Comparison of ENCODE assay signal across 8 mouse cellular contexts in the genomic region with DNA sequence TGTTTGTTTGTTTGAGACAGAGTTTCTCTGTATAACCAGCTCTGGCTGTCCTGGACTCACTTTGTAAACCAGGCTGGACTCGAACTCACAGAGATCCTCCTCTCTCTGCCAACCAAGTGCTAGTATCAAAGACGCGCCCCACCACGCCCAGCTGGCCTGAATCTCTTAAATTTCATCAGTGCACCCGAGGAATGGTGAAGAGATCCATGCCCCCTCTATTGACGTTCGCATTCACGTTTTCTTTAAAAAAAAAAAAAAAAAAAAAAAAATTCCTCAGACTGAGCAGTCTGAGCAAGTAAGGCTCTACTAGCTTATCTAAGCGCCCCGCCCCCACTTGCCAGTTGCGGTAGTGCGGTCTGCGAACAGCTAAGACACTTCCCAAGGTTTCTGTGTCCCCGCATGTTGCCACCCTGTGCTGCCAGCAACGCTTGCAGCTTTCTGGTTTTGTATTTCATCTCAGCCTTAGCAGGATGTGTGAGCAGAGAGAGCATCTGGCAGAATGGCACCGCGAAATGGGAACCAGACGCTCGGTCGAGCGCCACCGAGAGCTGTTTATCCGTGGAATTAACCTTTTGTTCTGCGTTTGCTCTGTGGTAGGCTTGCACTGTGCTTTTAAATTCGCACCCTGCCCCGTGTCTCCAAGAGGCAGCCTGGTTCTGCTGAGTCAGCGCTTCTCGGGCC.
DNase-seq lines count a peak whose midpoint lies in the region; ATAC-seq and TF ChIP-seq lines count a peak whose summit lies in the region.

No protein-coding gene starts in this region.

- no peak overlapping the region for H3ac ChIP-seq in myocyte (ENCODE audit: control insufficient read depth, insufficient read length)

- whole genome bisulfite sequencing in embryonic facial prominence, embryonic 12.5 days, result 3% methylated on average over 28 of the region's 28 CpGs
- 5% methylated on average over 28 of the region's 28 CpGs for WGBS in heart, embryonic 10.5 days
- WGBS in kidney, embryonic 14.5 days, result 8% methylated on average over 28 of the region's 28 CpGs
- WGBS in limb, embryonic 15.5 days, result 5% methylated on average over 28 of the region's 28 CpGs

- H3K27ac ChIP-seq in embryonic facial prominence, embryonic 12.5 days, result peak overlapping the region; percentile 79
- H3K27ac ChIP-seq in heart, embryonic 10.5 days, result peak overlapping the region; percentile 79
- H3K27ac ChIP-seq in kidney, embryonic 14.5 days (ENCODE audit: low read depth, low read length), result no peak overlapping the region; the same call in 1 of the 2 replicates
- peak overlapping the region; percentile 74 for H3K27ac ChIP-seq in limb, embryonic 15.5 days

- H3K9me3 ChIP-seq in embryonic facial prominence, embryonic 12.5 days, result no peaks in the 10 kb centered on the region
- H3K9me3 ChIP-seq in heart, embryonic 10.5 days, result no peaks in the 10 kb centered on the region
- H3K9me3 ChIP-seq in kidney, embryonic 14.5 days (ENCODE audit: control insufficient read depth, low read length), result no peaks in the 10 kb centered on the region
- H3K9me3 ChIP-seq in limb, embryonic 15.5 days, result no peaks in the 10 kb centered on the region

- H3K36me3 ChIP-seq in embryonic facial prominence, embryonic 12.5 days, result no peaks in the 10 kb centered on the region
- H3K36me3 ChIP-seq in heart, embryonic 10.5 days, result no peaks in the 10 kb centered on the region
- H3K36me3 ChIP-seq in kidney, embryonic 14.5 days (ENCODE audit: control insufficient read depth, insufficient read depth, low read length), result no peaks in the 10 kb centered on the region
- no peaks in the 10 kb centered on the region for H3K36me3 ChIP-seq in limb, embryonic 15.5 days
- no peaks in the 10 kb centered on the region for H3K36me3 ChIP-seq in myocyte (ENCODE audit: control insufficient read depth, insufficient read depth)

- DNase-seq in urinary bladder, postnatal 25 days (ENCODE audit: low spot score), result peak; percentile 57
- DNase-seq in urinary bladder, postnatal 4 days (ENCODE audit: low spot score in 2 of 2), result no peak
- DNase-seq in heart, embryonic 10.5 days (ENCODE audit: low spot score), result no peak
- DNase-seq in telencephalon, adult 2 months (ENCODE audit: low read depth, low spot score), result peak; percentile 65

- peak overlapping the region; percentile 22 for H3K4me3 ChIP-seq in embryonic facial prominence, embryonic 12.5 days
- peak overlapping the region; percentile 54 for H3K4me3 ChIP-seq in heart, embryonic 10.5 days
- H3K4me3 ChIP-seq in kidney, embryonic 14.5 days (ENCODE audit: low read length), result peak overlapping the region; percentile 31
- H3K4me3 ChIP-seq in limb, embryonic 15.5 days, result peak overlapping the region; percentile 30
- H3K4me3 ChIP-seq in myocyte, result no peak overlapping the region

- H3K4me1 ChIP-seq in embryonic facial prominence, embryonic 12.5 days, result peaks cover 26% of the 10 kb centered on the region
- H3K4me1 ChIP-seq in heart, embryonic 10.5 days, result peaks cover 23% of the 10 kb centered on the region
- peaks cover 15% of the 10 kb centered on the region for H3K4me1 ChIP-seq in kidney, embryonic 14.5 days (ENCODE audit: control insufficient read depth, insufficient read depth, low read length)
- H3K4me1 ChIP-seq in limb, embryonic 15.5 days, result peaks cover 28% of the 10 kb centered on the region

- no peak overlapping the region for H3K9ac ChIP-seq in embryonic facial prominence, embryonic 12.5 days
- peak overlapping the region; percentile 40 for H3K9ac ChIP-seq in kidney, embryonic 14.5 days (ENCODE audit: low read depth, low read length)
- no peak overlapping the region for H3K9ac ChIP-seq in limb, embryonic 15.5 days

- peak; percentile 47; the same call in 1 of the 2 replicates for ATAC-seq in embryonic facial prominence, embryonic 12.5 days (ENCODE audit: insufficient number of reproducible peaks, insufficient read depth, low FRiP score, low TSS enrichment)
- peak; percentile 28; the same call in 1 of the 2 replicates for ATAC-seq in kidney, embryonic 14.5 days (ENCODE audit: low FRiP score, low TSS enrichment)
- no peak for ATAC-seq in limb, embryonic 15.5 days (ENCODE audit: insufficient number of reproducible peaks, low FRiP score, low TSS enrichment, low read depth)

- no peak for TF ChIP-seq POLR2A in myocyte (IDR thresholded peaks at IDR 0.05; ENCODE audit: insufficient read length, low read depth)

- no peaks in the 10 kb centered on the region for H3K79me2 ChIP-seq in myocyte (ENCODE audit: control insufficient read depth, insufficient read depth)

- H3K4me2 ChIP-seq in embryonic facial prominence, embryonic 12.5 days (replicated peaks), result peak overlapping the region; percentile 48
- peak overlapping the region; percentile 59 for H3K4me2 ChIP-seq in kidney, embryonic 14.5 days (replicated peaks; ENCODE audit: low read depth, low read length)
- H3K4me2 ChIP-seq in limb, embryonic 15.5 days, result peak overlapping the region; percentile 56
- peak overlapping the region; percentile 36 for H3K4me2 ChIP-seq in myocyte (ENCODE audit: low read depth)

- peaks cover 6% of the 10 kb centered on the region; the same call in 1 of the 2 replicates for H3K27me3 ChIP-seq in embryonic facial prominence, embryonic 12.5 days
- H3K27me3 ChIP-seq in heart, embryonic 10.5 days (ENCODE audit: insufficient read depth, poor library complexity, severe bottlenecking), result peaks cover 26% of the 10 kb centered on the region; the same call in 1 of the 2 replicates
- H3K27me3 ChIP-seq in kidney, embryonic 14.5 days (ENCODE audit: control insufficient read depth, insufficient read depth, low read length), result peaks cover 3% of the 10 kb centered on the region
- no peaks in the 10 kb centered on the region for H3K27me3 ChIP-seq in limb, embryonic 15.5 days
- H3K27me3 ChIP-seq in myocyte (ENCODE audit: control insufficient read depth, insufficient read depth, insufficient read length), result no peaks in the 10 kb centered on the region

TF ChIP-seq in myocyte, 11 proteins besides CTCF, POLR2A, EP300 and RAD21:
- TF ChIP-seq MYOG (IDR thresholded peaks at IDR 0.05; ENCODE audit: control insufficient read depth in 1 of 3, insufficient read depth in 1 of 3, insufficient read length in 2 of 3, low read depth in 2 of 3) (peak in 1 of 3 experiments; percentile 24), USF1 (IDR thresholded peaks at IDR 0.05; ENCODE audit: low read depth) (no peak), MAX (IDR thresholded peaks at IDR 0.05; ENCODE audit: low read depth) (no peak)

Comparison
In these comparisons a context has a peak if more than half of its experiments do, and no peak if none do; other contexts are left out.
1. DNase-seq: peak in urinary bladder, postnatal 25 days (single experiment) and telencephalon, adult 2 months (single experiment); none in urinary bladder, postnatal 4 days (0 of 2) and heart, embryonic 10.5 days (single experiment).
2. Peak in every context shown above with its lines, with median percentiles within 50 percentile points of each other: H3K4me2 ChIP-seq.